Mouse (Mus musculus): ENCODE measurements around the gene Cenpo. TPM values are rescaled to one million over a fixed set of nuclear protein-coding genes. Genes with fewer than 3 reads are reported as not detected.

Cenpo gene
- total RNA-seq, 2 experiments from 2014 or later, result 2.0 to 2.1 TPM

DNA sequence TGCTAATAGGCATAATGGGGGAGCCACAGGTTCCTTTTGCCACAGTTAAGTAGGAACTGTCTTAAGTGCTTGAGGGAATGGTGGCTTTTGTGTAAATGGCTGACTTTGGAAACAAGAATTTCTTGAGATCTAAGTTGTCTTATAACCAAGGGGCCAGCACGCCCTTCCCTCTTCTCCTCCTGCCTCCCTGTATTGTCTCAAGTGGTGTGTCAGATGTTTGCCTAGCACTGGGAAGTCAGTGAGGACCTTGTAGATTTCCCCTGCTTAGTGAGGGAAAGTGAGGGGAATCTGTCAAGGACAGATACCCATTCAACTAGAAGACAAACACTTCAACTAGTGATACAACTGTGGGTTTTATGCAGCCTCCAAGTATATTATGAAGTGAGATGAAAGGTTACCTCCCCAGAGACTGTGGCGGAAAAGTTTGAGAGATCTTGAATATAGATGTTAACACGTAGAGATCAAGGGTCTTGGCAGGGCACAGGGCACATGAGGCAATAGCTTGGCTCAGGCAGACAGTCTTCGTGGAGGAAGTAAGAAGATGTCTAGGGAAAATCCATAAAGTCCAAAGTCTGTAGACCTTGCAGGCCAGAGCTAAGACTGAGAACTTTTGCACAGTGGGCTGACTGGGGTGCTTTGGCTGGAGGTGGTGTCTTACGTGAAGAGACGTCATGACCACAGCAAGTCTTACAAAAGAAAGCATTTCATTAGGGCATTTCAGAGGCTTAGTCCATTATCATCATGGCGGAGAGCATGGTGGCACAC is 75.0 kb downstream of the Cenpo start:
- intact Hi-C loops (cut with DNase I; ENCODE audit: low total_unique reads), result no loop called here
- no peak for DNase-seq

DNA sequence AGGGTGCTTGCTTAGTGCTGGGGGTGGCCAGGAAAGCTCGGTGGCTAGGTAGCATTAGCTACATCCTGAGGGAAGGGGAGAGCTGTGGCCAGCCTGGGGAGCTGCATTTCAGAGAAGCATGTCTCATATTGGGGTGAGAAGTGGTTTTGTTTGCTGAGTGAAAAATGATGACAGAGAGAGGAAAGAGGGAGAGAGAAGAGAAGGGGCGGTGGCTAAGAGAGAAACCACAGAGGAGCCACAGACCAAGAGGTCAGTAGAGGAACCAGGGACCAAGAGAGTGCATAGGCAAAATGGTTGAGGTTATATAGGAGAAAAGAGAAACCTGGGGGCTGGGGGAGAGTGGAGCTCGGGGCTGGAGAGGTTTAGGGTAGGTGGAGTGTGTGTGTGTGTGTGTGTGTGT is 75.9 kb downstream of the Cenpo start:
- intact Hi-C loops (cut with DNase I; ENCODE audit: low total_unique reads), result no loop called here
- no peak for DNase-seq

DNA sequence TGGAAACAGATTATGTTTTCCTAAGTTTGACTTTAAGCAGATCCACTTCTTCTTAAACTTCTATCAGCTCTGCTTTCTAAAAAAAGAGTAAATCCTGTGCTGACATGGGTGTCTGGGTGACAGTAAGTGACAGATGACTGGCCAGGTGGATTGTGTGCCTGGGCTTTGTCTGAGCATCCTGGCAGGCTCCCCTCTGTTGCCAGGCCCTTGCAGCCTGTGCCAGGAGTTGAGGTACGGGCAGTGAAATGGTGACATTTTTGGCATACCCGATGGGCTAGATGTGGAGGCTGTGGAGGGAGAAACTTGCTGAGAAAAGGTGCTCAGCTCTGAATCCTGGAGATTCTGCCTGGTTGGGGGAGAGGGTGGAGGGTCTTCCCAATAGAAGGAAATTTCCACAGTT is 76.6 kb downstream of the Cenpo start:
- no peak for DNase-seq
- intact Hi-C loops (cut with DNase I; ENCODE audit: low total_unique reads), result no loop called here

DNA sequence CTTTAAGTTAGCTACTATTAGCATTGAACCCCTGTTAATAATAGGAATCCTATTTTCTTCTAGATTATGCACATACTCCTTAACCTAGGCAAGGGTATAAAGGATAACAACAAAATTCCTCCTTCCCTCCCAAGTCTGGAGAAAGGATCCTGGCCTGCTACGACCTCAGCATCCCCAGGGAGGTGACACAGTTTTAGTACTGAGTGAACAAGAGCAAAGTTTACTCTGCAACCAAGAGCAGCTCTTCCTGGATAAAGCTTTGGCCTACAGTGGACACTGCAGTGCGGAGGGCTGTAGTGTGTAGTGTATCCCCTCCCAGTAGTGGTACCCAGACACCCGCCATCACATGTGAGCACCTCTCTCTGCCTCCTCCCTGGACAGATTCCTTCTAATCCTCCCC is 82.1 kb downstream of the Cenpo start:
- intact Hi-C loops (cut with DNase I; ENCODE audit: low total_unique reads), result no loop called here

DNA sequence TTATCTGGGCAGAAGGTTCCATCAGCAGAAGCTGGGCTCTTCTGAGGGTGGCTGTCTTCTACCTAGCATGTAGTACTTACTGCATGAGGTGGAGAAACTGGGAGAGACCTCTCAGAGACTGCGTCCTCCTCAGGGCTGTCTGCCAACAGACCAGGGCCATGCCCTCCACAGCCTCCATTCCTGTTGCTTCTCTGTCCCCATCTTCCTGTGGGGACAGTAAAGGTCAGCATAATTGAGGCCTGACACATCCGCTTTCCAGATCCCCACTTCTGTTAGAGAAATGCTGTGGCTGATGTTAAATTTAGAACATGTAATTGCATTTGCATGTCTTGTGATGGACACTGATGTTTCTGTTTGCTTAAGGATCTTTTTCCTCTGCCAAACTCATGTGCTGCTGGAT is 83.2 kb downstream of the Cenpo start:
- intact Hi-C loops (cut with DNase I; ENCODE audit: low total_unique reads), result no loop called here
- DNase-seq, result no peak

More for the DNA sequence above, 82.1 kb downstream of the Cenpo start:
- DNase-seq, result peak; percentile 49

Other genes starting within 250 kb of the Cenpo start
- 1 to 10 TPM; 3.1 to 4.4 TPM for gene Efr3b, start 195.4 kb downstream of the Cenpo start, total RNA-seq (2021)
- gene Dnajc27, start 151.7 kb downstream of the Cenpo start, total RNA-seq (2021), result 10 to 100 TPM; 13.3 to 14.5 TPM
- gene Adcy3, start 101.2 kb downstream of the Cenpo start, total RNA-seq (2021), result 1 to 10 TPM; 3.1 to 3.9 TPM
- gene Ptrhd1, start 267 bp downstream of the Cenpo start, total RNA-seq (2021), result 1 to 10 TPM; 3.9 to 4.7 TPM
- 10 to 100 TPM; 23.0 to 23.5 TPM for gene Ncoa1, start 242.9 kb upstream of the Cenpo start, total RNA-seq (2021)

Data from gastrocnemius, postnatal 14 days (tissue).